Mouse (Mus musculus): ENCODE results near the gene Olfm2. TPM values are rescaled to one million over a fixed set of nuclear protein-coding genes. Genes with fewer than 3 reads are reported as not detected.

Olfm2 gene
- polyA plus RNA-seq, 1 experiment from 2014 or later: 2.3 TPM

- Histone ChIP-seq H3K4me2 (replicated peaks; ENCODE audit: low read depth) (no peak overlapping the region), H3K4me1 (replicated peaks; ENCODE audit: control insufficient read depth, insufficient read depth) (no peaks in the 10 kb centered on the region), H3K27me3 (ENCODE audit: control insufficient read depth, insufficient read depth, low read length) (no peaks in the 10 kb centered on the region), H3K9me3 (ENCODE audit: control insufficient read depth, low read length) (no peaks in the 10 kb centered on the region), H3K9ac (ENCODE audit: low read length) (no peak overlapping the region), H3K4me3 (ENCODE audit: low read depth, low read length) (no peak overlapping the region), H3K36me3 (ENCODE audit: control insufficient read depth, insufficient read depth, low read length) (peaks cover 25% of the 10 kb centered on the region), H3K27ac (replicated peaks) (no peak overlapping the region)
- WGBS: 75% methylated on average over 5 of the region's 5 CpGs
- no peak for DNase-seq (ENCODE audit: low spot score)
- no peak for ATAC-seq (ENCODE audit: low FRiP score, low TSS enrichment)
- TF ChIP-seq EP300 (optimal IDR thresholded peaks at IDR 0.05) (no peak), CTCF (IDR thresholded peaks at IDR 0.05; ENCODE audit: low read depth) (no peak)
Measured at GRCm38 (mm10) chr9:20664982-20665637, 81.0 kb downstream of the Olfm2 start.

DNA sequence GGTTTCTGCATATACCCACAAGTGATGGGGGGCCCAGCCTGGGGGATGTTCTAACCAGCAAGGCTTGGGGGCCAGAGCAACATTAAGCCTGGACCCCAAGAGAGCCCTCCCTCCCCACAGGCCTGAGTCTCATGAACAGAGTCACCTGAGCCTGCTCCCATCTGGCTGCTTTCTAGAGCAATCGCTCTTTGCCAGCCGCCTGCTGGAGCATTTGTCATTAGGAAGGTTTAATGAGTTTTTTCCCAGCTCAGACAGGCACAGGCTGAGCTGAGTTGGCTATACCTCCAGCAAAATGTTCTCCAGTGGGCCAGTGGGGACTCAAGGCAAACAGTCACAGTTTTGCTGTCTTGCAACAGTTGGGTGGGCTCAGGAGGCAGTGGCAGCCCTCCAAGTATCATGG is 81.8 kb downstream of the Olfm2 start:
- H3K4me2 ChIP-seq (replicated peaks; ENCODE audit: low read depth): no peak overlapping the region
- H3K9ac ChIP-seq (ENCODE audit: low read length): no peak overlapping the region
- whole genome bisulfite sequencing: 55% methylated on average over 2 of the region's 2 CpGs
- H3K4me1 ChIP-seq (replicated peaks; ENCODE audit: control insufficient read depth, insufficient read depth): no peaks in the 10 kb centered on the region
- H3K27me3 ChIP-seq (ENCODE audit: control insufficient read depth, insufficient read depth, low read length): no peaks in the 10 kb centered on the region
- H3K27ac ChIP-seq (replicated peaks): no peak overlapping the region
- H3K36me3 ChIP-seq (ENCODE audit: control insufficient read depth, insufficient read depth, low read length): peaks cover 25% of the 10 kb centered on the region
- no peak overlapping the region for H3K4me3 ChIP-seq (ENCODE audit: low read depth, low read length)
- ATAC-seq (ENCODE audit: low FRiP score, low TSS enrichment) (no peak), DNase-seq (ENCODE audit: low spot score) (no peak)
- no peak for TF ChIP-seq EP300 (optimal IDR thresholded peaks at IDR 0.05)
- no peak for TF ChIP-seq CTCF (IDR thresholded peaks at IDR 0.05; ENCODE audit: low read depth)
- H3K9me3 ChIP-seq (ENCODE audit: control insufficient read depth, low read length): no peaks in the 10 kb centered on the region

- no peaks in the 10 kb centered on the region for H3K9me3 ChIP-seq (ENCODE audit: control insufficient read depth, low read length)
- no peak overlapping the region for H3K4me2 ChIP-seq (replicated peaks; ENCODE audit: low read depth)
- H3K27me3 ChIP-seq (ENCODE audit: control insufficient read depth, insufficient read depth, low read length): no peaks in the 10 kb centered on the region
- H3K4me3 ChIP-seq (ENCODE audit: low read depth, low read length): no peak overlapping the region
- no peak for TF ChIP-seq CTCF (IDR thresholded peaks at IDR 0.05; ENCODE audit: low read depth)
- no peak for TF ChIP-seq EP300 (optimal IDR thresholded peaks at IDR 0.05)
- H3K36me3 ChIP-seq (ENCODE audit: control insufficient read depth, insufficient read depth, low read length): peaks cover 25% of the 10 kb centered on the region
- no peak overlapping the region for H3K9ac ChIP-seq (ENCODE audit: low read length)
- 93% methylated on average over 2 of the region's 2 CpGs for WGBS
- no peak for DNase-seq (ENCODE audit: low spot score)
- H3K4me1 ChIP-seq (replicated peaks; ENCODE audit: control insufficient read depth, insufficient read depth): no peaks in the 10 kb centered on the region
- ATAC-seq (ENCODE audit: low FRiP score, low TSS enrichment): no peak
- no peak overlapping the region for H3K27ac ChIP-seq (replicated peaks)
Measured at GRCm38 (mm10) chr9:20663956-20664355, 82.2 kb downstream of the Olfm2 start.

GRCm38 (mm10) chr9:20662874-20663273 is 83.3 kb downstream of the Olfm2 start:
- Histone ChIP-seq H3K27ac (replicated peaks) (no peak overlapping the region), H3K9ac (ENCODE audit: low read length) (no peak overlapping the region), H3K9me3 (ENCODE audit: control insufficient read depth, low read length) (no peaks in the 10 kb centered on the region), H3K36me3 (ENCODE audit: control insufficient read depth, insufficient read depth, low read length) (peaks cover 25% of the 10 kb centered on the region), H3K4me2 (replicated peaks; ENCODE audit: low read depth) (no peak overlapping the region), H3K4me3 (ENCODE audit: low read depth, low read length) (no peak overlapping the region), H3K4me1 (replicated peaks; ENCODE audit: control insufficient read depth, insufficient read depth) (no peaks in the 10 kb centered on the region), H3K27me3 (ENCODE audit: control insufficient read depth, insufficient read depth, low read length) (no peaks in the 10 kb centered on the region)
- no peak for ATAC-seq (ENCODE audit: low FRiP score, low TSS enrichment)
- DNase-seq (ENCODE audit: low spot score): no peak
- WGBS: 91% methylated on average over 8 of the region's 8 CpGs
- TF ChIP-seq CTCF (IDR thresholded peaks at IDR 0.05; ENCODE audit: low read depth): no peak

- DNase-seq (ENCODE audit: low spot score) (peak; percentile 73), ATAC-seq (ENCODE audit: low FRiP score, low TSS enrichment) (0 out of 2 replicates have a peak, but pooled peaks have one; percentile 36)
- no peaks in the 10 kb centered on the region for H3K9me3 ChIP-seq (ENCODE audit: control insufficient read depth, low read length)
- TF ChIP-seq EP300 (optimal IDR thresholded peaks at IDR 0.05) (no peak), CTCF (IDR thresholded peaks at IDR 0.05; ENCODE audit: low read depth) (peak; percentile 90)
- no peak overlapping the region for H3K27ac ChIP-seq (replicated peaks)
- H3K4me3 ChIP-seq (ENCODE audit: low read depth, low read length): no peak overlapping the region
- no peak overlapping the region for H3K9ac ChIP-seq (ENCODE audit: low read length)
- no peaks in the 10 kb centered on the region for H3K27me3 ChIP-seq (ENCODE audit: control insufficient read depth, insufficient read depth, low read length)
- H3K36me3 ChIP-seq (ENCODE audit: control insufficient read depth, insufficient read depth, low read length): peaks cover 26% of the 10 kb centered on the region
- no peak overlapping the region for H3K4me2 ChIP-seq (replicated peaks; ENCODE audit: low read depth)
- 55% methylated on average over 3 of the region's 3 CpGs for WGBS
- H3K4me1 ChIP-seq (replicated peaks; ENCODE audit: control insufficient read depth, insufficient read depth): no peaks in the 10 kb centered on the region
Measured at GRCm38 (mm10) chr9:20662325-20662724, 83.8 kb downstream of the Olfm2 start.

DNA sequence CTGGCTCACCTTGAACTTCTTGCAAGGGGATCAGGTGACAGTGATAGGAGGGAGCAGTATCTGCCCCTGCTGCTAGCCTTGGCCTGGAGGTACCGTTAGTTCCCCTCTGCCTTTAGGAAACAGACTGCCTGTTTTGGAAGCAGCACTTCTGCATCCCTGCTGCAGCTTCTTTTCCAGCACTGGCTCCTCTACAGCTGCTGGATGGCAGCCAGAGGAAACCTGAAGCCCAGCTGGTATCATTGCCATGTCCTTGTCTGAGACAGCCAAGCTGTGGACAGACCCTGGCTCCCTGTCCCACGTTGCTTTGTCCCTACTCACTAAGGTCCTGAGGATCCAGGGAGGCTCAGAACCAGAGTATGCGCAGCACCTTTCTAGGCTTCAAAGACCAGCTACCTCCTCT is 88.6 kb downstream of the Olfm2 start:
- Histone ChIP-seq H3K4me2 (replicated peaks; ENCODE audit: low read depth) (no peak overlapping the region), H3K4me1 (replicated peaks; ENCODE audit: control insufficient read depth, insufficient read depth) (peaks cover 5% of the 10 kb centered on the region; the same call in 1 of the 2 replicates), H3K27me3 (ENCODE audit: control insufficient read depth, insufficient read depth, low read length) (no peaks in the 10 kb centered on the region), H3K9ac (ENCODE audit: low read length) (no peak overlapping the region), H3K36me3 (ENCODE audit: control insufficient read depth, insufficient read depth, low read length) (peaks cover 8% of the 10 kb centered on the region), H3K27ac (replicated peaks) (no peak overlapping the region), H3K4me3 (ENCODE audit: low read depth, low read length) (no peak overlapping the region), H3K9me3 (ENCODE audit: control insufficient read depth, low read length) (no peaks in the 10 kb centered on the region)
- WGBS: 88% methylated on average over 3 of the region's 3 CpGs
- DNase-seq (ENCODE audit: low spot score) (no peak), ATAC-seq (ENCODE audit: low FRiP score, low TSS enrichment) (no peak)
- TF ChIP-seq CTCF (IDR thresholded peaks at IDR 0.05; ENCODE audit: low read depth): no peak
- TF ChIP-seq EP300 (optimal IDR thresholded peaks at IDR 0.05): no peak

Data from stomach, postnatal 0 days (tissue).